Mouse (Mus musculus) megakaryocyte, adult 5-6 weeks (primary cell): ENCODE data around the gene Trim58. TPM values are rescaled to one million over a fixed set of nuclear protein-coding genes. Genes with fewer than 3 reads are reported as not detected.

Experiments
- ATAC-seq: 2 replicates; pipeline ENCODE4 v1.8.0; 2016; ENCODE audit warnings: mild to moderate bottlenecking, inconsistent platforms; ENCODE audit not compliant: poor library complexity, severe bottlenecking
- total RNA-seq, 2 experiments: library from RNA; stranded (forward) in 1 of 2; stranded (reverse) in 1 of 2; fragments of 153-499, 151-499 nt in 1 of 2; fragments of 221-1000, 200-1000 nt in 1 of 2; gene quantifications; 2 replicates each; pipeline versions ENCODE4 v1.2.3 to v1.2.4; 2015 to 2017

The Trim58 gene
- 0.11 and 0.27 TPM in 2 replicates for total RNA-seq (2015)
- total RNA-seq (2017), result 0.04 TPM in 1 of 2 replicates, not detected in the other

DNA sequence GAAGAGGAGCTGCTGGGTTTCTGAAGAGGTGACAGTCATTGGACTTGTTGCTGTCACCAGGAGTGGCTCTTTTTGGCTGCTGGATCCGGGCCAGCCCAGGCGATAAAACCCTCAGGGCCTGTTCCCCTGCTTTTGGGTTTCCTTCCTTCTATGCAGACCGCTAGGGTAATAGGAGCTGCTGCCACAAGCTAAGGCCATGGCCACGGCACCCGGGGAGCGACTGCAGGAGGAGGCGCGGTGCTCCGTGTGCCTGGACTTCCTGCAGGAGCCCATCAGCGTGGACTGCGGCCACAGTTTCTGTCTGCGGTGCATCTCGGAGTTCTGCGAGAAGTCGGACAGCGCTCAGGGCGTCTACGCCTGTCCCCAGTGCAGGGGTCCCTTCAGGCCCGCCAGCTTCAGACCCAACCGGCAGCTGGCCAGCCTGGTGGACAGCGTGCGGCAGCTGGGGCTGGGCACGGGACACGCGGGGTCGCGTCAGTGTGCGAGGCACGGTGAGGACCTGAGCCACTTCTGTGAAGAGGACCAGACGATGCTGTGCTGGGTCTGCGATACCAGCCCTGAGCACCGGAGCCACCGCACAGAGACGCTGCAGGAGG lies at the start of gene Trim58:
Gene Trim58, plus strand, starts transcription at position 194 of the 596 bp plus-strand sequence.
- ATAC-seq, result peak; percentile 34

- no peak for ATAC-seq
Measured at GRCm38 (mm10) chr11:58594814-58595213, 45.5 kb upstream of the Trim58 start, which contains the start of gene Olfr324. Olfr324 (plus strand) TSS chr11:58595114.

DNA sequence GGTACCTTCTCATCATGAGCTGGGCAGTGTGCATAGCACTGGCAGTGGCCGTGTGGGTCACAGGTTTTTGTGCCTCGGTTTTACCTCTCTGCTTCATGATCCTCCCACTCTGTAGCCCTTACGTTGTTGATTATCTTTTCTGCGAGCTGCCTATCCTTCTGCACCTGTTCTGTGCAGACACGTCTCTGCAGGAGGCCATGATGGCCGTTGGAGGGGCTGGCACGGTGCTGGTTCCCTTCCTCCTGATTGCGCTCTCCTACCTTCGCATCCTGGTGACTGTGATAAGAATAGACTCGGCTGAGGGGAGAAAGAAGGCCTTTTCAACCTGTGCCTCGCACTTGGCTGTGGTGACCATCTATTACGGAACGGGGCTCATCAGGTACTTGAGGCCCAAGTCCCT lies 42.4 kb upstream of the Trim58 start:
- no peak for ATAC-seq

DNA sequence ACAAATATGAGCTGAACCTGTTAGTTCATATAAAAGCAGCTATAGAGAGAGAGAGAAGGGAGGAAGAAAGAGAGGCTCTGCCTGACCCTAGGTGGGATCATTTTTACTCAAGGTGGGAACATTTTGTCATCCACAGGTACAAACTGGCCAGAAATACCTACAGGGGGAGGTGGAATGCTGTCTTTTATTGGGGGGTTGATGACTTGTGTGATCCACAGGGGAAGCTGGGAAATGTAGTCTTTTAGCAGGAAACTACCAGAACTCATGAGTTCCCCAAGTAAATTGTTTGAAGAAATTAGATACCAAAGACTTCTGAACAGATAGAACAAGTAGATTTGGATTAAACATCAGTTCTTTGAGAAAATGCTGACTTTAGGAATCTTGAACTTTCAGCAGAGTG lies 38.2 kb upstream of the Trim58 start:
- no peak for ATAC-seq

DNA sequence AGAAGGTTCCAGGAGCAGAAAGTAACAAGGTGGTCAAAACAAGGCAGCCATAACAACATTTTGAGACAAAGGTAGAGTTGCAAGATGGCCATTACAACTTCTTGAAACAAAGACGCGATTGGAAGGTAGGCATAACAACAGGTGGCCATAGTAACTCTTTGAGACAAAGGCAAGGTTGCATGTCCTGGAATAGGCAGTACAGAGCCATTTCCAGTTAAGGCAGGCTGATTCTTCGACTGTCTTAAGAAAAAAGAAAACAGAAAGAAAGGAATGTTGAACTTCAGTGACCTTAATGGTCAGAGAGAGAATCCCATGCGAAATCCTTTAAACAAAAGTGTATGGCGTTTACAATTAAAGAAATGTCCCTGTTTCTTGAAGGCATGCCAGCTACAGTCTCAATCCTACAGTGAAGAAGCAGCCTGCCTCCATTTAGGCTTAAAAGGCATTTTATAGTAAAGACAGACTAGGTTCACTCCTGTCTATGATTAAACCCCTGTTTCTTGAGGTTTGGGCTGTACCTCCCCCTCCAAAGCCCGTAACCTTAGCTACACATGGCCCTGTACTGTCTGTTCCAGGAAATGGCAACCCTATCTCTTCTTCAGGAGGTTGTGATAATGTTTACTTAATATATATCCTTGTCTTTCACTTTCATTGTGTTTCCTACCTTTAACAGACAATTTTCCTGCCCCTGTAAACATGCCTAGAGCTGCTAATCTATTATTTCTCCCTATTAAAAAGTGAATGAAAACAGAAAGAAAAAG lies 37.3 kb upstream of the Trim58 start:
- ATAC-seq, result no peak

- ATAC-seq, result no peak
Measured at GRCm38 (mm10) chr11:58604688-58605087, 35.6 kb upstream of the Trim58 start.

- no peak for ATAC-seq
Measured at GRCm38 (mm10) chr11:58605228-58605627, 35.0 kb upstream of the Trim58 start.

DNA sequence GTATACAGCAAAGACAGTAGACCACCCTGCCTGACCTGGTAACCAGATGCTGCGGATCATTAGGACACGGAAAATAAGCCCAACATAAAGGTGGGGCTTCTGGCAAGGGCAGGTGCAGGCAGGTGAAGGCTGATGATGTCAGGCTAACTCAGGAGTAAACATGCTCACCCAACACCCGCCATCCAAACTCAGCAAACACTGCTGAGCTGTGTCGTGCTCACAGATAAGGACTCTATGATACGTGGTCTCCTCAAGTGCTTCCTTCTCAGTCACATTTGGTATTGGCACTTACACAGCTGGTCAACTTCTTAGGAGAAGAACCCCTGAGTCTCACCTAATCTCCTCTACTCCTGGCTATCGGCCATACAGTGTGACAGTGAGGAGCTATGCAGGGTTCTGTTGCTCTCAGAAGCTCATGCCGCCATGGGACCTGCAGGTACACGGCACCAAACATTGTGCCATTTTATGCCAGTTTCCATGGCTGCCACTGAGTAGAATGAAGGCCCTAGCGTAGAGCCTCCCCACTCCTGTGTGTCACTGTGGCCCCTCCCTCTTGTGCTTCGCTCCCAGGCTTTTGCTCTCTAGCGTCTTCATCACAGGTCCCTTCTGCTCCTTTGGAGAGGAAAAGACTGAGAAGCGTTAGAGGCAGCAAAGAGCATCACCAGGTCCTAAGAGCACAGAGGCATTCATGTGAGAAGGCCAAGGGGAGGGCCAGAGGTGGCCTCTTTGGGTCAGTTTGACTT lies 33.9 kb upstream of the Trim58 start:
- ATAC-seq, result no peak

DNA sequence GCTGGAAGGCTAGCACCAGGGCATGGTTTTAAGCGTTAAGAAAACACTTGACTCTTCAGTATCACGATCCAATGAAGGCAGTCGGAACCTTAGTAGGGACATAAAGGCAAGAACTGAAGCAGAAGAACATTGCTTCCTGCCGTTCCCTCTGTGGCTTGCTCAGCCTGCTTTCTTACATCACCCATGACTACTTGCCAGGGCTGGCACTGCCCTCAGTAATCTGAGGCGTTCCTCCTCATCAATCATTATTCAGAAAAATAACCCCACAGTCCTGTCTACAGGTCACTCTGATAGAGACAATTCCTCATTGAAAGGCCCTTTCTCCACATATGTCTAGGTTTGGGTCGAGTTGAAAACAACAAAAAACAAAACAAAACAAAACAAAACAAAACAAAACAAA lies 33.2 kb upstream of the Trim58 start:
- ATAC-seq, result no peak

DNA sequence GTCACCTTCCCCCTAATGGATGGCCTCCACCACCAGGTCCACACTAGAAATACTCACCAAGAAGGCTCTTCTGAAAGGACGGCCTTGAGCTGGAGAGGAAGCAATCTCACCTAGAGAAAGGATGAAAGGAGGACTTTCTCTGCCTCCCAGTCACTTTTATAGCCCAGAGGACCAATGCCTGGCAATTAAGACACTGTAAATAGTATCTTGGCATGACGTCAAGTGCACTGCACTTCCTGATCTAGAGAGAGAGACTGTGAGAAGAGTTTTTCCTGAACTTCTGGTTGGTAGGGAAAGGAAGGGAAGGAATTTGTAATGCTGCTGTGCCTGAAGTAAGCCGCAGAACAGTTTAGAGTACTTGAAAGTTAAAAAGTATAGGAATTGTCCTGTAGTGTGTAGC lies 26.9 kb upstream of the Trim58 start:
- no peak for ATAC-seq

DNA sequence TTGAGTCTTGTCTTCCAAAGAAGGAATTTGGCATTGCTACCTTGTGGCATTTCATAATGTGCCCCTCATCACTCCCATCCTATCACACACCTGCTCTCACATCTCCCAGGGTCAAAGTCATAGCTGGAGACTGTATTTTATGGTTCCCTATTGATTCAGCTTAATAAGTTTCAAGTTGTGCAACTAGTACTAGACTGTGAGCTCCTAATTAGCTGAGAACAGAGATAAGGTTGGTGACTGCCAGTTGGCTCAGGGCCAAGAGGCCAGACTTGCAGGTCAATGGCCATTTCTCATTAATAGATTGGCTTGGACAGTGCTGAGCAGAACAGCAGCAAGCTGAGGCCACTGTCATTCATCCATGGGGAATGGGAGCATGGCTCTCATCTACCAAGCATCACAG lies 25.7 kb upstream of the Trim58 start:
- no peak for ATAC-seq

DNA sequence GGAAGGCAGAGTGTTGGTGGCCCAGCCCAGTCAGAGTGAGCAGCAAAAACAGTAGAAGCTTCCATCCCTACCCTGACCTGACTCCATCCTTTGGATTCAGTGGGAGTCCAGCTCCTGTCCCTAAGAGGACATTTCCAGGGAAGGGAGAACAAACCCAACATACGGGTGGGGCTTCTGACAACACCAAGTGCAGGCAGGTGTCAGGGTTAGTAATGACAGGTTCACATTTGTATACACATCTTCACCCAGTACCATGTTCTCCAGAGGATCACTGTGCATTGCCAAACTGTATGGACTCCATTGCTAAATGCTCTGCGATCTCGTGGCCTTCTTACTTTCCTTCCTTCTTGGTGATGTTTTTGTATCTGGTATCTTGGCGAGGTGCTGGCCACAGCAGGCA lies 24.3 kb upstream of the Trim58 start, which contains the start of gene 2210407C18Rik:
Gene 2210407C18Rik, minus strand, starts transcription at position 101 of the 400 bp plus-strand sequence.
- ATAC-seq, result no peak

GRCm38 (mm10) chr11:58618369-58618768 lies 21.9 kb upstream of the Trim58 start:
- no peak for ATAC-seq

GRCm38 (mm10) chr11:58618793-58619192 lies 21.5 kb upstream of the Trim58 start:
- no peak for ATAC-seq

- ATAC-seq, result peak; percentile 67; the same call in 1 of the 2 replicates
Measured at GRCm38 (mm10) chr11:58626146-58626545, 14.1 kb upstream of the Trim58 start.

DNA sequence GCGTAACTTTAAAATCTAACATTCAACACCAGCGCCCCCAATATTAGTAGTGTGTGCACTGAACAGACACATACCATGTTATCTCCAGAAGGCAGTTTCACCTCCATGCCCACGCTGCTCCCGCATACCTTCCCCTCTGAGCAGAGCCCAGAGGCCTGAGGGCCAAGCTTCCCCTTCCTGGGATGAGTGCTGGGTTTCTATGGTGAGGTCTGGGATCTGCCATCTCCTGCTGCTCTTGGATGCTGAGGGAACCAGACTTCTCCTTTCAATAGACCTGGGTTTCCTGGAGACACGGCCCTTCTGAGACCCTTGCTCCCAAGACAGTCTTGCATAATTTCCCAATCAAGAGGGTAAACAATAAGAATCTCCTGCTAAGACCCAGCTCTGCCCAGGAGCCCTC lies 9.9 kb upstream of the Trim58 start, which contains the start of gene Olfr323:
Gene Olfr323, minus strand, starts transcription at position 101 of the 400 bp plus-strand sequence.
- ATAC-seq, result no peak

GRCm38 (mm10) chr11:58634878-58635277 lies 5.4 kb upstream of the Trim58 start:
- no peak for ATAC-seq

DNA sequence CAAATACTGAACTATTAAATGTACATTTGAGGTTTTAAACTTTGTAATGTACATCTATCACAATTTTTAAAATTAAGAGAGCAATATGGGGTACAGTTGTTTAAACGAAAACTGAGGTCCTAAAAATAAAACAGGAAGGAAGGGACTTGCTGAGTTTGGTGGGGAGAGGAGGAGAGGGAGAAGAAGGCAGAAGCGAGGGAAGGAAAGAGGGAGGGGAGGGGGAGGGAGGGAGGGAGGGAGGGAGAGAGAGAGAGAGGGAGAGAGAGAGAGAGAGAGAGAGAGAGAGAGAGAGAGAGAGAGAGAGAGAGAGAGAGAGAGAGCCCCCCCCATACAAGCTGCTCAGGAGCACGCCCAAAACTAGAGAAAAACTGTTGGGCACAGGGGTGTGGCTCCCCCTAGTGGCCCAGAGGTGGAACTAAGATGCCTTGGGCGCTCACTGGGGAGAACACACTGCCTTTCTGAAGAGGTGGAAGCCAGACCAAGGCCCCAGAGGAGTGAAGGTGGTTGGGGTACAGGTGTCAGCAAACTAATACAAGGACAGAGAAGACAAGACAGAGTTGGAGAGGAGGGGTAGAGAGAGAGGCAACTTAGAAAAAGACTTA lies 3.8 kb upstream of the Trim58 start:
- peak; percentile 87 for ATAC-seq

GRCm38 (mm10) chr11:58638176-58638701 lies 2.0 kb upstream of the Trim58 start:
- no peak for ATAC-seq

- ATAC-seq, result no peak
Measured at GRCm38 (mm10) chr11:58641057-58641456, 792 bp downstream of the Trim58 start.
